Mouse (Mus musculus) embryo, embryonic 10 days (tissue): ENCODE results near the gene Kalrn.

Source experiments
- DNase-seq: peaks from one replicate; pipeline ENCODE4 v3.0.0-alpha.2; 2015; ENCODE audit warnings: low spot score

Gene Kalrn

GRCm38 (mm10) chr16:34183186-34183585 lies 390.1 kb downstream of the Kalrn start:
- no peak for DNase-seq

- no peak for DNase-seq
These were observed 397.7 kb downstream of the Kalrn start for GRCm38 (mm10) chr16:34175625-34176024.

- no peak for DNase-seq
These were observed 400.7 kb downstream of the Kalrn start for GRCm38 (mm10) chr16:34172572-34173181.

- no peak for DNase-seq
These were observed 406.3 kb downstream of the Kalrn start for GRCm38 (mm10) chr16:34167042-34167441.

GRCm38 (mm10) chr16:34163086-34163485 lies 410.2 kb downstream of the Kalrn start:
- DNase-seq: no peak

GRCm38 (mm10) chr16:34159576-34159975 lies 413.8 kb downstream of the Kalrn start:
- no peak for DNase-seq

- no peak for DNase-seq
These were observed 415.8 kb downstream of the Kalrn start for GRCm38 (mm10) chr16:34157386-34158135.

GRCm38 (mm10) chr16:34155696-34156095 lies 417.6 kb downstream of the Kalrn start:
- DNase-seq: no peak

- DNase-seq: no peak
These were observed 418.4 kb downstream of the Kalrn start for GRCm38 (mm10) chr16:34154903-34155302.

GRCm38 (mm10) chr16:34151528-34152071 lies 421.7 kb downstream of the Kalrn start:
- DNase-seq: no peak

- DNase-seq: no peak
These were observed 431.7 kb downstream of the Kalrn start for GRCm38 (mm10) chr16:34141670-34142069.

GRCm38 (mm10) chr16:34135074-34135473 lies 438.3 kb downstream of the Kalrn start:
- no peak for DNase-seq

- DNase-seq: no peak
These were observed 438.7 kb downstream of the Kalrn start for GRCm38 (mm10) chr16:34134628-34135027.

GRCm38 (mm10) chr16:34125595-34125994 lies 447.7 kb downstream of the Kalrn start:
- peak; percentile 83 for DNase-seq

- no peak for DNase-seq
These were observed 450.8 kb downstream of the Kalrn start for GRCm38 (mm10) chr16:34122486-34122885.

- no peak for DNase-seq
These were observed 452.0 kb downstream of the Kalrn start for GRCm38 (mm10) chr16:34121288-34121687.

GRCm38 (mm10) chr16:34120801-34121201 lies 452.5 kb downstream of the Kalrn start:
- DNase-seq: no peak

GRCm38 (mm10) chr16:34119844-34120243 lies 453.5 kb downstream of the Kalrn start:
- DNase-seq: no peak

- DNase-seq: peak; percentile 43
These were observed 454.0 kb downstream of the Kalrn start for GRCm38 (mm10) chr16:34119370-34119769.

- peak; percentile 87 for DNase-seq
These were observed 458.7 kb downstream of the Kalrn start for GRCm38 (mm10) chr16:34114665-34115064.

- no peak for DNase-seq
These were observed 460.2 kb downstream of the Kalrn start for GRCm38 (mm10) chr16:34113150-34113549.

GRCm38 (mm10) chr16:34112490-34112889 lies 460.8 kb downstream of the Kalrn start:
- DNase-seq: peak; percentile 30
